Mouse (Mus musculus) 3134 (cell line): ENCODE measurements around the gene Gm13290.
"Not testable (repeated sequence)": the region's sequence is repeated elsewhere in the genome, so short reads cannot be mapped to it uniquely, and the experiment has no call there.

ENCODE experiments used
- DNase-seq: peaks from one replicate; pipeline ENCODE4 v3.0.0-alpha.2; 2011; ENCODE audit warnings: low spot score; ENCODE audit not compliant: insufficient read length; ENCODE audit errors: extremely low read depth

Gene Gm13290

DNA sequence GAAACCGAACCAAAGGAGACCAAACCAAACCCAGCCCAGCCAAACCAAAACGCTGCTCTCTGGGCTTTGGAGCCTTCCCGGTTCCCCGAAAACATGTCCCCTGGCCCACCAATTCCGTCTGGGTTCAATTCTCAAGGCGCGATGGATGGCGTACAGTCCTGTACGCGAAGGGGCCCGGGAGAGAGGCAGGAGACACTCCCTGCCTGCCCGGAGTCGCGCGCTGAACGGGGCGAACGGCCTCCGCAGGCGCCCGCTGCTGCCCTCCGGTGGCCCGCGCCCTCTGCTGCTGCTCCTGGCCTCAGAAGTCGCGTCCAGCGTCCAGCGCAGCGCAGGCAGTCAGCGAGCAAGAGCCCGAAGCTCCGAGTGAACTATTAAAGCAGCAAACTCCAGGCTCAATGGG lies at the start of gene Gm13290:
Gene Gm13290, plus strand, starts transcription at position 301 of the 400 bp plus-strand sequence.
- DNase-seq, result not testable (repeated sequence)

DNA sequence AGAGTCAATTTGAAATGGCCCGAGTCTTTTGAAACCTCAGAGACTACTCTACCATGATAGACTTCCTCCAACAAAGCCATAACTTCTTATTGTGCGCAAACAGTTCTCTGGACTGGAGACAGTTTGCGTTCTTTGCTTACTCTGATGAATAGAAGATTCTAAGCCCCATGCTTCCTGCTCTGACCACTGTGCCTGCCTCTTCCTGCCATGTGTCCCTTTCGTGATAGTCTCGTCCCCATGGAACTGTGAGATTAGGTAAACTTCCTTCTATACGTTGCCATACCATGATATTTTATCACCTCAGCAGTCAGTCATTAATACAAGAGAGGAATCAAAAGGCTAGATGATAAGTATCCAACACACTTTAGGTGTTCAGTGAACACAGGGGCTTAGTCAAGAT lies 46.9 kb upstream of the Gm13290 start:
- no peak for DNase-seq

GRCm38 (mm10) chr4:88727324-88727723 lies 46.3 kb upstream of the Gm13290 start:
- no peak for DNase-seq

- peak; percentile 51 for DNase-seq
Observed at GRCm38 (mm10) chr4:88738480-88738879, 35.2 kb upstream of the Gm13290 start.

GRCm38 (mm10) chr4:88739036-88739435 lies 34.6 kb upstream of the Gm13290 start:
- DNase-seq, result no peak

- DNase-seq, result no peak
Observed at GRCm38 (mm10) chr4:88741426-88741825, 32.2 kb upstream of the Gm13290 start.

DNA sequence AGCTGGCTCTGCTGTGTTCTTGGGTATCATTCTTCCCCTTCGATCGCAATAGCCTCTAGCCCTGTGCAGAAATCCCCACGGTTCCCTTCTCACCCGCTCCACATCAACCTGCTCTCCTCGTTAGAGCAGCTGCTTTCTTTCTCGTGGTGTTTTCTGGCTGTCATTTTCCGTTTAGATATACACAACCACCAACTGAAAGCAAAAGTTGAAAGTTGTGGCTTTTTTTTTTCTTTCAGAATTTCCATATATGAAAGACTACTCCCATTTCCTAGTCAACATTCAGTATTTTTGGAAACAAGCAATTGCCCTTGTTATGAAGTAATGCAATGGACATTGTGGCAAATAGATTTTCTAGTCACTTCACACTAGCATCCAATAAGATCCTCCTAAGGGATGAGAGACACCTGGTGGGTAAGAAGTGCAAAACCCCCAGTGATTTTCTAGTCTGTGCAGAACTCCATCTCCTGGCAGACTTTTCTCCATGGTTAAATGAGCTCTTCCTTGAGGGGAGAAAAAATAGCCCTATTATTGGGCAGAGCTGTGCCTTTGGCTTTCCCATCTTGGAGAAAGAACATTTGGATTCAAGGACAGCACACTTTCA lies 30.8 kb upstream of the Gm13290 start:
- no peak for DNase-seq

DNA sequence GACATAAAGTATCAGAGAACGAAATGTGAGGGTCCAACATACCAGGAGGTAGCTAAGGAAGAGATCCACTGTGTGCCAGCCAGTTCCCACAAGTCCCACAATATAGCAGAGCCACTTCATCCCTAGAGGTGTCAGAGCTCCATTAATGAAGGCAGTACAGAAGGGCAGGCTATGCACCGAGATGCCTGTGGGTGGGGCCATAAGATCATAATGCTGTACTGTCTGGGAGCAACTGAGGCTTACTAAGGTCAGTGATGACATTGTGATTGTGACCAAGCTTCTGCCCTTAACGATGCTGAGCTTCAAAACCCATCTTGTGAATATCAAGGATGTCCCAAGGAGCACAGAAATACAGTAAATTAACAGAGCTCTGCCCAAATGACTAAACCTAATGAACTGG lies 29.4 kb upstream of the Gm13290 start:
- DNase-seq, result no peak

DNA sequence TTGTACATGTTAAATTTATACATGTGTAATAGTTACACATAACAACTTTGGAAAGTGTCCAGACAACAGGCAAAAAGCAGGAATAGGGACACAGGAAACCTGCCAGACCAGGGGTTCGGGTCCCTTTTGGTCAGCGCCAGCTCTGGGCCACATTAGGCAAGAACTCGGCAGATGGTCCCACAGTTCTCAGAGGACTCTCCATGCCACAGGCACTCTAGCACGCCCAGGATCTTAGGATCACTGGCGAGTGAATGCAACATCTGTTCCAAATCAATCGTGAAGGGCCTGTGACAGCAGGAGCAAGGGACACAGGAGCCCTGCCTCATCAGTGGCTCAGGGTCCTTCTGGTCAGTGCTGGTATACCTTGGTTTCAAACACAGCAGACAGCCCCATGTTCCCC lies 23.7 kb upstream of the Gm13290 start:
- no peak for DNase-seq

- not testable (repeated sequence) for DNase-seq
Observed at GRCm38 (mm10) chr4:88754818-88755340, 18.8 kb upstream of the Gm13290 start, which contains the start of gene Gm13271. Gene Gm13271, plus strand, starts transcription at chr4:88754868.

DNA sequence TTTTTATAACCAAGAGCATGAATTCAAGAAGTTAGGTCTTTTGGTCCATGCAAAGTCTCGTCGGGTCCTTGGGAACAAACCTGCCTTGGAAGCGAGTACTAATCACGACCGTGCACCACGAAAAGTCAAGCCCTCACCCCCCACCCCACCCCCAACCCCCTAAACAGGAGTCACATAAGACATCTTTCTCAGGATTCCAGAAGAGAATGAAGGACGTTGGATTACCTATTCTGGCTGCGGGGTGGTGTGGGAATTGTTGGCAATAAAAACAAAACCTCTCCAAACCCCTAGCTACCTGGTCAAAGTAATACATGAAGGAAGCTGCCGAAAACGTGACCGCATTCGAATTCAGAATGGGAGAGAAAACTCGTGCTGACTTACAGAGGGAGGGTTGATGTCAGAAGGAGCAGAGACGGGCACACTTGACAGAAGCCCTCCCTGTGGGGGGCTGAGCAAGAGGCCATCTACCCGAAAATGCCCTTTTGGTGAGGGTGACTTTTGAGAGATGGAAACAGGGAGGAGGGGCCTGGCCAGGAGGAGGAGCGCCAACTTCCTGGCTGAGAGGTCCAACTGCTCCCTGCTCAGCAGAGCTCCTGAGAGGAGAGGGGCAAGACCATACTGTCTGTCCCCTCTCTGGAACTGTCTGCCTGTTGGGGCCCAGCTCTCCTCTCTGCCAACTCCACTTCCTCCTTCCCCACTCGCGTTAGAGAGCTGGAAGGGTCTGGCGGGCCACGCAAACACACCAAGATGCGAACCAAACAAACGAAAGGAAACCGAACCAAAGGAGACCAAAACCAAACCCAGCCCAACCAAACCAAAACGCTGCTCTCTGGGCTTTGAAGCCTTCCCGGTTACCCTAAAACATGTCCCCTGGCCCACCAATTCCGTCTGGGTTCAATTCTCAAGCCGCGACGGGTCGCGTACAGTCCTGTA lies 16.8 kb upstream of the Gm13290 start:
- peak; percentile 21 for DNase-seq

- DNase-seq, result not testable (repeated sequence)
Observed at GRCm38 (mm10) chr4:88757628-88758031, 16.0 kb upstream of the Gm13290 start.

DNA sequence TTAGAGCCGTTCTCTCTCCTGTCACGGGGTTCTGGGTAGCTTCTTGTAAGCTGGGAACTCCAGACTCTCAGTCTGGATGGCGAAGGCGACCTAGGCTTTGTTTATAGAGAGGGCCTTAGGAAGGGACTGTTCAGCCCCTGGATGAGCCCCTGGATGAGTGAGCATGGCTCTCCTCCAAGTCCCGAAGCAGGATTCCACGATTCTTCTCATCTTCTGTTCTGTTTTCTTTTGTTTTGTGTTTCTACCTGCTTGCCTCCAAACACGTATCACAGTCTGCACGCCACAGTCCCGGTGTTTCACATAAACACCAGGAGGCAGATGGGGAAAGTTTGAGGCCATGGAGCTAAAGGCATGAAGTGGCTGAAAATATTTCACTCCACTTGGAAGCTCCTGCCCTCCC lies 14.9 kb upstream of the Gm13290 start:
- DNase-seq, result not testable (repeated sequence)

DNA sequence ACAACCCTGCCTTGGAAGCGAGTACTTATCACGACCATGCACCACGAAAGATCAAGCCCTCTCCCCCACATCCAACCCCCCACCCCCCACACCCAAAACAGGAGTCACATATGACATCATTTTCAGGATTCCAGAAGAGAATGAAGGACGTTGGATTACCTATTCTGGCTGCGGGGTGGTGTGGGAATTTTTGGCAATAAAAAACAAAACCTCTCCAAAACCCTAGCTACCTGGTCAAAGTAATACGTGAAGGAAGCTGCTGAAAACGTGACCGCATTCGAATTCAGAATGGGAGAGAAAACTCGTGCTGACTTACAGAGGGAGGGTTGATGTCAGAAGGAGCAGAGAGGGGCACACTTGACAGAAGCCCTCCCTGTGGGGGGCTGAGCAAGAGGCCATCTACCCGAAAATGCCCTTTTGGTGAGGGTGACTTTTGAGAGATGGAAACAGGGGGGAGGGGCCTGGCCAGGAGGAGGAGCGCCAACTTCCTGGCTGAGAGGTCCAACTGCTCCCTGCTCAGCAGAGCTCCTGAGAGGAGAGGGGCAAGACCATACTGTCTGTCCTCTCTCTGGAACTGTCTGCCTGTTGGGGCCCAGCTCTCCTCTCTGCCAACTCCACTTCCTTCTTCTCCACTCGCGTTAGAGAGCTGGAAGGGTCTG lies 13.9 kb upstream of the Gm13290 start, which contains the start of gene Gm13283:
Gene Gm13283, plus strand, starts transcription at position 510 of the 659 bp plus-strand sequence.
- DNase-seq, result not testable (repeated sequence)

- not testable (repeated sequence) for DNase-seq
Observed at GRCm38 (mm10) chr4:88760431-88760830, 13.2 kb upstream of the Gm13290 start.

DNA sequence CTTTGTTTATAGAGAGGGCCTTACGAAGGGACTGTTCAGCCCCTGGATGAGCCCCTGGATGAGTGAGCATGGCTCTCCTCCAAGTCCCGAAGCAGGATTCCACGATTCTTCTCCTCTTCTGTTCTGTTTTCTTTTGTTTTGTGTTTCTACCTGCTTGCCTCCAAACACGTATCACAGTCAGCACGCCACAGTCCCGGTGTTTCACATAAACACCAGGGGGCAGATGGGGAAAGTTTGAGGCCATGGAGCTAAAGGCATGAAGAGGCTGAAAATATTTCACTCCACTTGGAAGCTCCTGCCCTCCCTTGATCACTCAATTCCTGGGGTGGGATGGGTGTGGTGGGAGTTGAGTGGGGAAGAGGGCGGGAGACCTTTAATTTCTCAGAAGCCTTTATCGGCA lies 11.9 kb upstream of the Gm13290 start:
- DNase-seq, result not testable (repeated sequence)

GRCm38 (mm10) chr4:88762341-88762740 lies 11.3 kb upstream of the Gm13290 start:
- not testable (repeated sequence) for DNase-seq

DNA sequence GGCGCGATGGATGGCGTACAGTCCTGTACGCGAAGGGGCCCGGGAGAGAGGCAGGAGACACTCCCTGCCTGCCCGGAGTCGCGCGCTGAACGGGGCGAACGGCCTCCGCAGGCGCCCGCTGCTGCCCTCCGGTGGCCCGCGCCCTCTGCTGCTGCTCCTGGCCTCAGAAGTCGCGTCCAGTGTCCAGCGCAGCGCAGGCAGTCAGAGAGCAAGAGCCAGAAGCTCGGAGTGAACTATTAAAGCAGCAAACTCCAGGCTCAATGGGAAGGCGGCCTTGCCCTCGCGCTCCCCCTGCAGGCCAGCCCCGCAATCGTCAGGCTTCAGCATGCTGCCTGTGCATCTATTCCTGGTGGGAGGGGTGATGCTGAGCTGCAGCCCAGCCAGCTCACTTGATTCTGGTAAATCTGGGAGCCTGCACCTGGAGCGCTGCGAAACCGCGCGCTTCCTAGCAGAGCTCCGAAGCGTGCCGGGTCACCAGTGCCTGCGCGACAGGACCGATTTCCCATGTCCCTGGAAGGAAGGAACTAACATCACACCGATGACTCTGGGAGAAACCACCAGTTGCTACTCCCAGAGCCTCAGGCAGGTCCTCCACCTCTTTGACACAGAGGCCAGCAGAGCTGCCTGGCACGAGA lies 10.1 kb upstream of the Gm13290 start:
- DNase-seq, result peak; percentile 83

- DNase-seq, result not testable (repeated sequence)
Observed at GRCm38 (mm10) chr4:88776622-88777021, 3.0 kb downstream of the Gm13290 start, which contains the start of gene Gm13289. Gene Gm13289, plus strand, starts transcription at chr4:88776922.

- DNase-seq, result not testable (repeated sequence)
Observed at GRCm38 (mm10) chr4:88779550-88779949, 5.9 kb downstream of the Gm13290 start, which contains the start of gene Gm13272. Gene Gm13272, plus strand, starts transcription at chr4:88779850.
